Mouse (Mus musculus): ENCODE measurements around the gene Olfr112. TPM values are rescaled to one million over a fixed set of nuclear protein-coding genes. Genes with fewer than 3 reads are reported as not detected.

Gene Olfr112
- polyA plus RNA-seq, 1 experiment = not detected

Other genes starting within 250 kb of the Olfr112 start
- gene Olfr103, start 229.8 kb downstream of the Olfr112 start, polyA plus RNA-seq (2012; ENCODE audit: insufficient read depth, insufficient read length, low replicate concordance, missing spikeins) = not detected in 2 replicates
- gene Olfr104-ps, start 209.9 kb downstream of the Olfr112 start, polyA plus RNA-seq (2012; ENCODE audit: insufficient read depth, insufficient read length, low replicate concordance, missing spikeins) = not detected in 2 replicates
- not detected in 2 replicates for gene Olfr105-ps, start 190.4 kb downstream of the Olfr112 start, polyA plus RNA-seq (2012; ENCODE audit: insufficient read depth, insufficient read length, low replicate concordance, missing spikeins)
- not detected in 2 replicates for gene Olfr106-ps, start 179.1 kb downstream of the Olfr112 start, polyA plus RNA-seq (2012; ENCODE audit: insufficient read depth, insufficient read length, low replicate concordance, missing spikeins)
- gene Olfr107, start 170.2 kb downstream of the Olfr112 start, polyA plus RNA-seq (2012; ENCODE audit: insufficient read depth, insufficient read length, low replicate concordance, missing spikeins) = not detected in 2 replicates
- not detected in 2 replicates for gene Olfr108, start 124.0 kb downstream of the Olfr112 start, polyA plus RNA-seq (2012; ENCODE audit: insufficient read depth, insufficient read length, low replicate concordance, missing spikeins)
- gene Olfr109, start 110.5 kb downstream of the Olfr112 start, polyA plus RNA-seq (2012; ENCODE audit: insufficient read depth, insufficient read length, low replicate concordance, missing spikeins) = not detected in 2 replicates
- gene H2-M2, start 85.9 kb downstream of the Olfr112 start, polyA plus RNA-seq (2012; ENCODE audit: insufficient read depth, insufficient read length, low replicate concordance, missing spikeins) = not detected in 2 replicates
- gene Olfr110, start 77.0 kb downstream of the Olfr112 start, polyA plus RNA-seq (2012; ENCODE audit: insufficient read depth, insufficient read length, low replicate concordance, missing spikeins) = not detected in 2 replicates
- not detected in 2 replicates for gene Olfr111, start 61.4 kb downstream of the Olfr112 start, polyA plus RNA-seq (2012; ENCODE audit: insufficient read depth, insufficient read length, low replicate concordance, missing spikeins)
- not detected in 2 replicates for gene Olfr113, start 8.2 kb upstream of the Olfr112 start, polyA plus RNA-seq (2012; ENCODE audit: insufficient read depth, insufficient read length, low replicate concordance, missing spikeins)
- gene Olfr114, start 23.3 kb upstream of the Olfr112 start, polyA plus RNA-seq (2012; ENCODE audit: insufficient read depth, insufficient read length, low replicate concordance, missing spikeins) = not detected in 2 replicates
- gene Olfr115, start 57.7 kb upstream of the Olfr112 start, polyA plus RNA-seq (2012; ENCODE audit: insufficient read depth, insufficient read length, low replicate concordance, missing spikeins) = not detected in 2 replicates
- gene Olfr116, start 57.7 kb upstream of the Olfr112 start, polyA plus RNA-seq (2012; ENCODE audit: insufficient read depth, insufficient read length, low replicate concordance, missing spikeins) = not detected in 2 replicates
- not detected in 2 replicates for gene Olfr117, start 94.3 kb upstream of the Olfr112 start, polyA plus RNA-seq (2012; ENCODE audit: insufficient read depth, insufficient read length, low replicate concordance, missing spikeins)
- not detected in 2 replicates for gene Olfr118, start 97.5 kb upstream of the Olfr112 start, polyA plus RNA-seq (2012; ENCODE audit: insufficient read depth, insufficient read length, low replicate concordance, missing spikeins)
- gene Olfr119, start 127.1 kb upstream of the Olfr112 start, polyA plus RNA-seq (2012; ENCODE audit: insufficient read depth, insufficient read length, low replicate concordance, missing spikeins) = not detected in 2 replicates
- gene Olfr120, start 152.4 kb upstream of the Olfr112 start, polyA plus RNA-seq (2012; ENCODE audit: insufficient read depth, insufficient read length, low replicate concordance, missing spikeins) = not detected in 2 replicates
- not detected in 2 replicates for gene Olfr121, start 179.4 kb upstream of the Olfr112 start, polyA plus RNA-seq (2012; ENCODE audit: insufficient read depth, insufficient read length, low replicate concordance, missing spikeins)
- gene Olfr122, start 199.2 kb upstream of the Olfr112 start, polyA plus RNA-seq (2012; ENCODE audit: insufficient read depth, insufficient read length, low replicate concordance, missing spikeins) = not detected in 2 replicates
- gene Olfr123, start 224.1 kb upstream of the Olfr112 start, polyA plus RNA-seq (2012; ENCODE audit: insufficient read depth, insufficient read length, low replicate concordance, missing spikeins) = not detected in 2 replicates
- gene Olfr124, start 230.4 kb upstream of the Olfr112 start, polyA plus RNA-seq (2012; ENCODE audit: insufficient read depth, insufficient read length, low replicate concordance, missing spikeins) = not detected in 2 replicates